Mouse (Mus musculus) ovary, adult 18-20 months (tissue): Measurements from ENCODE around the gene Rere.
"Not testable (repeated sequence)": the region's sequence is repeated elsewhere in the genome, so short reads cannot be mapped to it uniquely, and the experiment has no call there.

Experiments used
- DNase-seq: peaks from one replicate; pipeline ENCODE4 v3.0.0; 2022; ENCODE audit warnings: low spot score, mixed read lengths

Gene Rere

GRCm38 (mm10) chr4:150509026-150509712 lies 227.7 kb downstream of the Rere start:
- no peak for DNase-seq

DNA sequence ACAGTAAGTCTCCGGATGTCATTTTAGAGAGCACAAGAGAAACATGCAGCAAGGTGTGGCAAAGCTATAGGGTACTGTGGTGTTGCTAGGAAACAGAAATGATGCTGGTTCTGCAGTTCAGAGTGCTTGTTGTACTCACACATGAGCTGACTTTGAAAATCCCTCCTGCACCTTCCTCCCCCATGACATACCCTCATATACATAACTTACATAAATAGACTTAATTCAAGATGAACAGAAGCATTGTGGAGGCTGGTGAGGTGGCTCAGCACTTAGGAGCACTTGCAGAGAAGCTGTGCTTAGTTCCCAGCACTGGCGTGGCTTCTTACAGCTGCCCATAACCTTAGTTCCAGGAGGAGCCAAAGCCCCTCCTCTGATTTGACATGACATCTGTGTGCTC lies 228.6 kb downstream of the Rere start:
- no peak for DNase-seq

GRCm38 (mm10) chr4:150513387-150513786 lies 231.9 kb downstream of the Rere start:
- not testable (repeated sequence) for DNase-seq

GRCm38 (mm10) chr4:150516201-150516600 lies 234.8 kb downstream of the Rere start:
- no peak for DNase-seq

DNA sequence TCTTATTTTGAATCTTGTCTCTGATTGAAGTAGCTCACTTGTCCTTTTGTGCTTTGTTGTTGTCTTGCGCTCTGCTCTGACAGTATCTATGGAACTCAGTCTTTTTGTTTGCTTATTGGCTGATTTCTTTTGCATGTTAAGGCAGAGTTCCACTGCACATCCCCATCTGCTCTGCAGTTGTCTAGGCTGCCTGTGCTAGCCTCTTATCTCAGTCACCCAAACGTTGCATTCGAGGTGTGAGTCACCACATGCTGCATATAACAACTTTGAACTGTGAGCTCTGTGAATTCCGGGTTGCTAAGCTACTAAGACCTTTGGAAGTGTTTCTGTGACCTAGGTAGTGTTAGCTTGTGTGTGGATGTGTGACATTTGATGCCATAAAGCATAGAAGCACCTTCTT lies 235.9 kb downstream of the Rere start:
- no peak for DNase-seq

DNA sequence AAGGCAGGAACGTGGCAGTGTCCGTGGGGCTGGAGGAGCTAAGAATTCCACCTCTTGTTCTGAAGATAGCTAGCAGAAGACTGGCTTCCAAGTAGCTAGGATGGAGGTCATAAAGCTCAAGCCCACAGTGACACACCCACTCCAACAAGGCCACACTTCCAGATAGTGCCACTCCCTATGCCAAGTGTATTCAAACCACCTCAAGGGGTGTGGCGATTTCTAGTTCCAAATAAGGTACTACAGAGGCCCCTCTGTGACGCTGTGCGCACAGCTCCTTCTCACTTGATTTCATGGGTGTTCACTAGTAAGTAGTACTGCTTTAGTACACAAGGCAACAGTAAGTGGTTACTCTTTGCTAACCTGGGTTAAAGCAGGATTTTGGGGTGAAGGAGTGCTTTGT lies 237.4 kb downstream of the Rere start:
- DNase-seq: peak; percentile 17

GRCm38 (mm10) chr4:150520069-150520468 lies 238.6 kb downstream of the Rere start:
- DNase-seq: no peak

DNA sequence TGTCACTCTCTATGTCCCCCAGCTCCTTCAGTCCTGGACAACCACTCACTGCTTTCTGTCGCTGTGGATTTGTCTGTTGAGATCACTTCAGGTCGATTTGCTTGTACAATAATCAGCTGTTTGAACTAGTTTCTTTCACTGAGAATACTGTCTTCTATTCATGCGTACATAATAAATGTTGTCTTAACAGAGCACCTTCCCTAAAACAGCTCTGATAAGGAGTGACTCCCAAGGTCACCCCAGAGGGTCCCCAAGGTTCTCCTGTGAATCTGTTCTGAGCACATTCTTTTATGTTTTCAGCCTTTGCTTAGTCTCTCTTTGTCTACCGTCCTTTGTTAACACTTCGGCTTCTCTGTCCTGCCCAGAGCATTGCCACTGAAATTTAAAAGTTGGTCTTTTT lies 241.0 kb downstream of the Rere start:
- DNase-seq: no peak

GRCm38 (mm10) chr4:150523351-150523750 lies 241.9 kb downstream of the Rere start:
- DNase-seq: no peak

DNA sequence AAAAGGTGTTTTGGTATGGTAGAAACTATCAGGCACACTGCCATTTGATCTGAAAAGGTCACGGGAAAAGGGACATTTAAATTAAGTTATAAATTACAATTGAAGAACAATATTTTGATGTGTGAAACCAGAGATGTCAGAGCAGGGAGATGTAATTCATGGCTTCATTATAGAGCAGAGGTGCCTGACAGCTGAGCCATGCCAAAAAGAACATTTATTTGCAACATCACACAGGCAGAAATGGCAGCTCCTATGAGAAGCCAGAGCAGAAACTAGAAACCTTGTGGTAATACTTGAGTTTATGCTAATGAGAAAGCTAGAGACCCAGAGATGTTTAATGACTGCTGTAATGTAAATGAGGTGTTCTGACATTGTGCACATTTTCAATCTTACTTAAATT lies 244.8 kb downstream of the Rere start:
- DNase-seq: no peak

DNA sequence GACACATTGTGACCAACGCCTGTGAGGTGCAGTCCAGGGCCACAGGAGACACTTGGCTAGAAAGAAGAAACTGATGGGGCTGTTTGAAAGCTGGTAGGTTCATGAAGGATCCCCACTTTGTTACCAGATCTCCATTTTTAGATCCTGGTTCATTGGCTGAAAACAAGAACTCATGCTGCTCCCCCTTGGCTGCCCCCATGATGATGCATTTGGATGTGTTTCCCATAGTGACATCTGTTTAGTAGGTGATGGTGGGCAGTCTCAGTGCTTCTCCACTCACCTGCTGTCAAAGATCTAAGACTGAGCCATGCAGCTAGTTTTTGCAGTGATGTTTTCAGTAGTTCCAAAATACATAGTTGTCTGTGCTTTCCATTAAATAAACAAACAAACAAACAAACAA lies 247.0 kb downstream of the Rere start:
- DNase-seq: no peak

DNA sequence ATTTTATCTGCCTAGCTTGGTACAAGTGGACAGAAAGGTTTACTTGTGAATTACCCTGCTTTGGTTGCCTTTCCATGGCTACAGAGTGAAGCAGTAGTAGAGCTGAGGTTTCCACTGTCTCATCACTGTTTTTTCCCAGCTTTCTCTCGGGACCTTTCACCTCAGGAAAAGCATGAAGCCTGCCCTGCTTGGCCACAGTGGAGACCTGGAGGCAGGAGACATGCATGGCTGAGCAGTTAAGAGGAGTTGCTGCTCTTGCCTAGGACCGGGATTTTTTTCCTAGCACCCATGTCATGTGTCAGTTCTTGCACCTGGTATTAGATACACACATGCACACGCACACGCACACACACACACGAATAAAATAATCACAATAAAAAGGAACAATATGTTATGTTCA lies 247.4 kb downstream of the Rere start:
- DNase-seq: no peak

- no peak for DNase-seq
These were observed 250.4 kb downstream of the Rere start for GRCm38 (mm10) chr4:150531869-150532268.

DNA sequence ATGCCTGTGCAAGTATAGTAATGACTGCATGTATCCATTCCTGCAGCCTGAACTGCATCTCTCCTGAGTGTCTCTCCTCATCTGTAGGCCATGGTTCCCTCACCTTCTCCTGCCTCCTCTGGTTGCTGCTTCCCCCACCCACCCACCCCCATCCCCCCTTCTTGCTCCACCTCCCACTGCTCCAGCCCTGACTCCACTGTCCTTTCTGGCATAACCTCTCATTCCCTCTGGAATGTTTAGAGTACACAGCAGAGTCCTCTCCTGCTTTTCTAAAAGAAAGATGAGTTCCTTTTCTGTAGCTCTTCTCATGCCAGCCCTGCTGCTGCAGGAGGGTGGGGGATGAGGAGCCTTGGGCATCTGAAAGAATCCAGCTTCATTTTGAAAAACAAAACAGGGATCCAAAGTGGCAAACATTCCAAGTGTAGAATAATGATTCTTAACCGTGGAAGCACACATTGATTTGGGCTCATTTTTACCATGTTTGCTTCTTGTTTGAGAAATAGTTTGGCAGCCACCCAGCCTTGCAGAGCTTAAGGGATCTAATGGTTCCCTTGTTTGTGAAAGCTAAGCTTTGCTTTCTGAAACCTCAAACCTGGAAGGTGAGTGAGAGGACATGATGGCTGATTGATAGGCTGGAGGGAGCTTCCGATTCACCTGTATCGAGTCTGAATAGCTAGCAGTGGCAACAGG lies 255.5 kb downstream of the Rere start:
- no peak for DNase-seq

GRCm38 (mm10) chr4:150539846-150540245 lies 258.4 kb downstream of the Rere start:
- no peak for DNase-seq

DNA sequence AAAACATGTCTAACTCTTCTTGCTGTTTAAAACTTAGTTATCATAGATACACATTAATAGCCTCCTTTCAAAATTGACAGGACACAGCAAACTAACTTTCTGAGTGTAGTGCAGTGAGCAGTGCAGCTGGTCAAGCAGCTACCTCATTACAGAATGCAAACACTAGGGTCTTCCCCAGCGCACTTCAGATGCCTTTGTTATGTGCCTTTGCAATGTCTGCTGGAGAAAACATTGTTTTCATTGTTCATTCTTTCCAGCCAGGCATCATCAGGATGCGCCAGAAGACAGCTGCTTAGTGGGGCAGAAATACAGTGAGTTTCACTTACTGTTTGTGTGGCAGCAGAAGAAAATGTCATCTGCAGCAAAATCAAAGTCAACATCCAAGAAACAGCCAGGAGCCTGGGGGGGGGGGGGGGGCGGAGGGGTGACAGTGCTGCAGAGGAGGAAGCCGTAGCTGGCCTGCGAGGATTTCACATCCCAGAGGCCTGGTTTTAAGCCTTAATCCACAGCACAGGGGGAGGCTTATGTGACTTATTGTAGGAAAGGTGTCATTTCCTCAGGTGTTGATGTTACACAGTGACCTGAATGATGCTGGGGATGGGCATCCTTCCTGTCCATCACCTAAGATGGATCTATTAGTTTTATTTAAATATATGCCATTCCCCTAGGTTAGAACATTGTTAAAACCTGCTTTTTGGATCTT lies 259.1 kb downstream of the Rere start:
- DNase-seq: no peak

DNA sequence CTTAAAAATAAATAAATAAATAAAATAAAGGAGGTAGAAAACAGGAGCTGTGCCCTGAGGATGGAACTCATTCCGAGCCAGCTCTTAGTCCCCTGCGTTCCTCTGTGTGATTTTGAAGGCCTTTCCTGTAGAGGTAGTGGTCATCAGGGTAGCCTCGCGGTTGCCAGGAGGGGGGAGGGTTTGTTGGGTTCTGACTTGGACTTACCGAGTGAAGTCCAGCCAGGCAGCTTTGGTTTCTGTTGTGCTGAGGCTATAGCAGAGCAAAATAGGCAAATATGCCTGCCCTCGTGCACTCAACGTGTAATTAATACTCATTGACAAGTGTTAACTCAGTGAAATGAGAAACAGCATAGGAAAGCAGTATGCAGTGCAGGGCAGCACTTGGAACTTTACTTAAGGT lies 262.8 kb downstream of the Rere start:
- no peak for DNase-seq

DNA sequence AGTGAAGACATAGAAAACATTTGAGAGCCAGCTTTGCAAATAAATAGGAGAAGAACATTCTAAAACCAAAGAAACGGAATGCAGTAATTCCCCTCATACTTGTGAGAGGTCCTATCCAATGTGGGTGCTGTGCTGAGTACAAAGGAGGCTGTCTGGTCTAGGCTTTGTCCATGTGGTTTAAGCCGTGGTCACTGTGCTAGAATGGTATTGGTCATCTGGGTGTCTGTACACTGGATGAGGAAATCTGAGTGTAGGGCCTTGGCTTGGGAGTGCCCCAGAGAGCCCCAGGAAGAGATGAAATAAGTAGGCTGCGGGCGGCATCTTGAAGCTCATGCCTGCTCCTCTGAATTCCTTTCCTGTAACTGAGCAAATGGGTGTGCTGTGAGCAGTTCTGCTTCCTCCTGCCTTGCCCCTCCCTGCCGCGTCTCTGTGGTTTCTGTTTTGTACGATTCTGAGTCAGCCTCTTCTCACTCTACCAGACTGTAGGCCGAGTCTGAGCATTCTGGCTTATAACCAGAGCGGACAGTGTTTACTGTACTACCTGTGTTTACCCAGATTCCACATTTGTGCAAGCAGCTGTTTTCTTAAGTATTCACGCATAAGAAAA lies 263.3 kb downstream of the Rere start:
- DNase-seq: peak; percentile 26

- DNase-seq: no peak
These were observed 264.3 kb downstream of the Rere start for GRCm38 (mm10) chr4:150545775-150546174.

- DNase-seq: not testable (repeated sequence)
These were observed 264.9 kb downstream of the Rere start for GRCm38 (mm10) chr4:150546296-150546695.

DNA sequence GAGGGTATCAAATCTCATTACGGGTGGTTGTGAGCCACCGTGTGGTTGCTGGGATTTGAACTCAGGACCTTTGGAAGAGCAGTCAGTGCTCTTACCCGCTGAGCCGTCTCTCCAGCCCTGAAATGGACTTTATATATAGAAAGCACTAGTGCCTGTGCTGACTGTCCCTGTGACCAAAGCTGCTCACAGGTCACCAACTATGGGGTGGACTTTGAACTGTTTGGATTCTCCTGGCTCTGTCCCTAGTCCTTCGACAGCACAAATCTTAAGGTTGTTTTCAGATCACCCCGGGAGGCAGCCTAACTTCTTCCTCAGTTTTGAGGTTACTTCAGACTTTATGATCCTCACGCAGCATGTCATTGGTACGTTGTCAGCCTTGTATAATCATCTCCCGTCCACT lies 267.9 kb downstream of the Rere start:
- DNase-seq: no peak

DNA sequence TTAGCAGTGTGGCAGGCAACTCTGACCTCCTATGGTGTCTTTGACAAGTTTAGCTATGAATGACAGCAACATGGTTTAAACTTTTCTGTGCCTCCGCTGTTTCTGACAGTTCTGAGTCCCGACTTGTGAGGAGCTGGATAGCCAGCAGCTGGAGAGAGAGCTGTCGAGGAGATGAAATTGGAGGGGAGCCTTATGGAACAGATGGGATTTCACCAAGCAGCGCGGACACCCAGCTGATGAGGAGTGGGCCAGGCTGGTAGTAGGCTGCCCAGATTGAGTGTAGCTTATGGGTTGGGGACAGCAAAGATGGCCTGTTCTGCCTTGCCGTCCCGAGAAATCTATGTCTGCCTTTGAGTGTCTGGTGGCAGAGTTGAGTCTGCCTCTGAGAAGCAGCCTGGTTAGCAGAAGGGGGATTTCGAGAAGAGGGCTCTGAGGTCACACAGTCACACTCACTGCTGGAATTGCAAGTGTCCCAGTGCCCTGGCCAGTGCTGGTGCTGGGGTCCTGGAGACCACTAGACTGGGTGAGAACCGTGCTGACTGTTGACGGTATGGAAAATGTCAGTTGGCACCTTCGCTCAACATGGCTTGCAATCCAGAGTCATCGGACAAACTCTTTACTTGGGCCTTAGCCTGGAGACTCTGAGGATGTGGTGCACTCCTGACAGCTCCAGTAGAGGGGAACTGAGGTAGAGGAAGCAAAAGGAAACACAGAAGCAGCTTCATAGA lies 268.7 kb downstream of the Rere start:
- no peak for DNase-seq
